ENCODE assay signal across 13 mouse cellular contexts in the genomic region with DNA sequence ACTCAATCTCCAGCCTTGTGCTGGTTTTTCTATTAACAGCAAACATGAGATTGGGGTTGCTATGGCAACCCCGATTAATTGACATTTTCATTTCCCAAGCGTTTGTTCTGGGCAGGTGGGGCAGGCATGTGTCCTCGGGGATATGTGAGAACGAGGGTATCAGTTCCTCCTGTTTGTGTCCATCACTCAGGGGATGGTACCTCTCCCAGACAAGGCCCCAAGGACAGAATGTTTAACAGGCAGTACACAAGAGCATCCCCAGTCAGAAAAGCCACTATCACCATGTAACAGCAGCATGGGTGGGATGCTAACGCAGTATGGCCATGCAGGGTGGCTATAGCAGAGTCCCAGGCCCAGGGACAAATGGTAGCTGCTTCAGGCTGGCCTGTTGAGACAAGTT. TPM values are rescaled to one million over a fixed set of nuclear protein-coding genes. Genes with fewer than 3 reads are reported as not detected.
DNase-seq lines count a peak whose midpoint lies in the region; ATAC-seq and TF ChIP-seq lines count a peak whose summit lies in the region.
"Had no signal": no experiment of that assay in that cellular context is flagged by ENCODE, and none has a peak within 500 bp of the region (broad histone marks: within the 10 kb centered on the region; RNA-seq: fewer than 3 reads in every experiment).

No protein-coding gene starts in this region.

- H3K9ac ChIP-seq in forebrain, embryonic 13.5 days, result 0 out of 2 replicates have a peak overlapping the region, but pooled peaks have one; percentile 26
- H3K9ac ChIP-seq in midbrain, embryonic 14.5 days (replicated peaks; ENCODE audit: low read length), result peak overlapping the region; percentile 51
- no peak overlapping the region for H3K9ac ChIP-seq in liver, postnatal 0 days (replicated peaks)
- H3K9ac ChIP-seq: stomach, embryonic 15.5 days had no signal

- no peak overlapping the region for H3K4me2 ChIP-seq in forebrain, embryonic 13.5 days
- H3K4me2 ChIP-seq in midbrain, embryonic 14.5 days (ENCODE audit: low read length), result peak overlapping the region; percentile 28; the same call in 1 of the 2 replicates
- H3K4me2 ChIP-seq in liver, postnatal 0 days (ENCODE audit: low read depth, low read length), result no peak overlapping the region
- H3K4me2 ChIP-seq: stomach, embryonic 15.5 days had no signal

- no peak for TF ChIP-seq CTCF in liver, postnatal 0 days (IDR thresholded peaks at IDR 0.05; ENCODE audit: low read depth)

- H3K9me3 ChIP-seq in embryonic facial prominence, embryonic 10.5 days, result no peaks in the 10 kb centered on the region
- H3K9me3 ChIP-seq in forebrain, embryonic 13.5 days (replicated peaks), result no peaks in the 10 kb centered on the region
- H3K9me3 ChIP-seq in midbrain, embryonic 14.5 days (ENCODE audit: control insufficient read depth, low read length), result no peaks in the 10 kb centered on the region
- H3K9me3 ChIP-seq in liver, postnatal 0 days (ENCODE audit: low read length), result no peaks in the 10 kb centered on the region
- H3K9me3 ChIP-seq: stomach, embryonic 15.5 days had no signal

- no peaks in the 10 kb centered on the region for H3K27me3 ChIP-seq in embryonic facial prominence, embryonic 10.5 days (replicated peaks; ENCODE audit: low read depth, poor library complexity, severe bottlenecking)
- no peaks in the 10 kb centered on the region for H3K27me3 ChIP-seq in forebrain, embryonic 13.5 days
- no peaks in the 10 kb centered on the region for H3K27me3 ChIP-seq in midbrain, embryonic 14.5 days (ENCODE audit: control insufficient read depth, insufficient read depth, low read length)
- no peaks in the 10 kb centered on the region for H3K27me3 ChIP-seq in liver, postnatal 0 days (ENCODE audit: insufficient read depth, low read length)
- H3K27me3 ChIP-seq: stomach, embryonic 15.5 days had no signal

- DNase-seq in embryonic facial prominence, embryonic 10.5 days (ENCODE audit: low spot score), result no peak
- DNase-seq in layer of hippocampus, adult 11-12 months (ENCODE audit: low spot score), result peak; percentile 32
- peak; percentile 77 for DNase-seq in midbrain, embryonic 14.5 days
- no peak for DNase-seq in c-Kit-positive CD71-positive TER-119-positive erythroid progenitor cells, embryonic 14.5 days (ENCODE audit: low spot score)
- no peak for DNase-seq in right cerebral cortex, postnatal 14 days
- no peak for DNase-seq in kidney, adult 18-20 months
- no peak for DNase-seq in liver, postnatal 0 days
- DNase-seq: gastrocnemius, postnatal 25 days; heart, postnatal 10 days; kidney, postnatal 25 days had no signal

- TF ChIP-seq EP300 in liver, postnatal 0 days (IDR thresholded peaks at IDR 0.05; ENCODE audit: low read depth), result no peak

- H3K27ac ChIP-seq in embryonic facial prominence, embryonic 10.5 days (replicated peaks), result peak overlapping the region; percentile 48; the same call in 1 of the 2 replicates
- H3K27ac ChIP-seq in forebrain, embryonic 13.5 days, result peak overlapping the region; percentile 84
- peak overlapping the region; percentile 94 for H3K27ac ChIP-seq in midbrain, embryonic 14.5 days (replicated peaks; ENCODE audit: low read depth, low read length)
- H3K27ac ChIP-seq in liver, postnatal 0 days (ENCODE audit: low read depth), result no peak overlapping the region
- H3K27ac ChIP-seq: macrophage; stomach, embryonic 15.5 days had no signal

- peak; percentile 66 for ATAC-seq in forebrain, embryonic 13.5 days
- ATAC-seq in midbrain, embryonic 14.5 days (ENCODE audit: low FRiP score, low TSS enrichment), result peak; percentile 65
- no peak for ATAC-seq in liver, postnatal 0 days

- no peak overlapping the region for H3K4me3 ChIP-seq in embryonic facial prominence, embryonic 10.5 days
- no peak overlapping the region for H3K4me3 ChIP-seq in forebrain, embryonic 13.5 days
- H3K4me3 ChIP-seq in midbrain, embryonic 14.5 days (replicated peaks; ENCODE audit: low read depth, low read length), result no peak overlapping the region
- no peak overlapping the region for H3K4me3 ChIP-seq in liver, postnatal 0 days (ENCODE audit: low read depth, low read length)
- H3K4me3 ChIP-seq: stomach, embryonic 15.5 days had no signal

- WGBS in embryonic facial prominence, embryonic 10.5 days, result 69% methylated on average over 5 of the region's 5 CpGs
- whole genome bisulfite sequencing in forebrain, embryonic 13.5 days, result 29% methylated on average over 5 of the region's 5 CpGs
- 29% methylated on average over 5 of the region's 5 CpGs for WGBS in midbrain, embryonic 14.5 days
- 63% methylated on average over 5 of the region's 5 CpGs for whole genome bisulfite sequencing in liver, postnatal 0 days (ENCODE audit: insufficient replicate concordance)

- no peaks in the 10 kb centered on the region for H3K36me3 ChIP-seq in embryonic facial prominence, embryonic 10.5 days (replicated peaks)
- H3K36me3 ChIP-seq in forebrain, embryonic 13.5 days (ENCODE audit: poor library complexity, severe bottlenecking), result no peaks in the 10 kb centered on the region
- no peaks in the 10 kb centered on the region for H3K36me3 ChIP-seq in midbrain, embryonic 14.5 days (ENCODE audit: control insufficient read depth, insufficient read depth, low read length)
- H3K36me3 ChIP-seq in liver, postnatal 0 days (replicated peaks; ENCODE audit: insufficient read depth, low read length), result no peaks in the 10 kb centered on the region
- H3K36me3 ChIP-seq: stomach, embryonic 15.5 days had no signal

- peaks cover 19% of the 10 kb centered on the region for H3K4me1 ChIP-seq in embryonic facial prominence, embryonic 10.5 days
- peaks cover 19% of the 10 kb centered on the region for H3K4me1 ChIP-seq in forebrain, embryonic 13.5 days
- H3K4me1 ChIP-seq in midbrain, embryonic 14.5 days (ENCODE audit: control insufficient read depth, insufficient read depth, low read length), result peaks cover 16% of the 10 kb centered on the region
- no peaks in the 10 kb centered on the region for H3K4me1 ChIP-seq in liver, postnatal 0 days (ENCODE audit: insufficient read depth)
- H3K4me1 ChIP-seq: stomach, embryonic 15.5 days had no signal

RNA-seq across cellular contexts. Expression of gene Kifc3, which starts 27.3 kb away (rescaled TPM):
- polyA plus RNA-seq in embryonic facial prominence, embryonic 10.5 days (2016; fragmentation: Nextera tagmentation; extraction: Ambion mirVana), result 8.4 and 8.7 TPM in 2 replicates
- 8.2 and 8.3 TPM in 2 replicates for polyA plus RNA-seq in forebrain, embryonic 13.5 days (2015; fragmentation: Nextera tagmentation; extraction: Ambion mirVana)
- polyA plus RNA-seq in midbrain, embryonic 14.5 days (2014; fragmentation: Nextera tagmentation; extraction: Ambion mirVana), result 19.4 and 21.9 TPM in 2 replicates
- 5.3 and 5.4 TPM in 2 replicates for polyA plus RNA-seq in liver, postnatal 0 days (2015; fragmentation: Nextera tagmentation; extraction: Ambion mirVana)

Comparison
In these comparisons a context has a peak if more than half of its experiments do, and no peak if none do; other contexts are left out.
1. DNase-seq: peak in layer of hippocampus, adult 11-12 months (single experiment) and midbrain, embryonic 14.5 days (single experiment); none in embryonic facial prominence, embryonic 10.5 days (single experiment), c-Kit-positive CD71-positive TER-119-positive erythroid progenitor cells, embryonic 14.5 days (single experiment), right cerebral cortex, postnatal 14 days (single experiment), kidney, adult 18-20 months (single experiment) and liver, postnatal 0 days (single experiment).